Mouse (Mus musculus): Measurements from ENCODE around the gene Armc7. TPM values are rescaled to one million over a fixed set of nuclear protein-coding genes. Genes with fewer than 3 reads are reported as not detected.
"Not testable (repeated sequence)": the region's sequence is repeated elsewhere in the genome, so short reads cannot be mapped to it uniquely, and the experiment has no call there.

Armc7 gene
- polyA plus RNA-seq, 1 experiment from 2014 or later = 7.0 TPM

DNA sequence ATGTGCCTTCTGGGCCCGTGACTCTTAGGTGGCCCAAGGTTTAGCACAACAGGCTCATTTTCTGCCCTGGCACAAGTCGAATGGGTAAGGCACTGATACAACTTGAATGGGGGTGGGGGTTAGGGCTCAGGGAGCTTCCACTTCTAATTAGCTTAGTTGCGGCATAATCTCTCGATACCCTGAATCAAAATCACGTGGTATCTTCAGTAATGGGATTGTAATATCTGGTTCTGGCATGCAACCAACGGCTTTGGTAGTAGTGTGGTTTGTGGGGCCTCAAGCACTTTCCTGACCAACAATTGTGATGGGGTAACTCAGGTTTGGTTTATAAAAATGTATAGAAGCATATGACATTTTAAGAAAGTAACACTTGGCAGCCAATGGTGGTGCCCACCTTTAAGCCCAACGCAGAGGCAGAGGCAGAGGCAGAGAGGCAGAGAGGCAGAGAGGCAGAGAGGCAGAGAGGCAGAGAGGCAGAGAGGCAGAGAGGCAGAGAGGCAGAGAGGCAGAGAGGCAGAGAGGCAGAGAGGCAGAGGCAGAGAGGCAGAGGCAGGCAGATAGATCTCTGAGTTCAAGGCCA is 23.1 kb upstream of the Armc7 start:
- no peak overlapping the region for H3K4me3 ChIP-seq (ENCODE audit: low read depth, low read length)
- H3K36me3 ChIP-seq (ENCODE audit: control insufficient read depth, insufficient read depth) = no peaks in the 10 kb centered on the region
- no peaks in the 10 kb centered on the region for H3K9me3 ChIP-seq (ENCODE audit: control insufficient read depth)
- H3K4me1 ChIP-seq (replicated peaks; ENCODE audit: control insufficient read depth, insufficient read depth, low read length) = peaks cover 20% of the 10 kb centered on the region
- TF ChIP-seq CTCF (IDR thresholded peaks at IDR 0.05; ENCODE audit: low read depth) = no peak
- no peak overlapping the region for H3K4me2 ChIP-seq (replicated peaks; ENCODE audit: low read depth)
- WGBS = 83% methylated on average over 7 of the region's 7 CpGs
- H3K9ac ChIP-seq (ENCODE audit: low read depth, low read length) = no peak overlapping the region
- no peaks in the 10 kb centered on the region for H3K27me3 ChIP-seq (replicated peaks; ENCODE audit: control insufficient read depth, insufficient read depth, low read length)
- H3K27ac ChIP-seq (ENCODE audit: low read depth, low read length) = no peak overlapping the region
- ATAC-seq = no peak

DNA sequence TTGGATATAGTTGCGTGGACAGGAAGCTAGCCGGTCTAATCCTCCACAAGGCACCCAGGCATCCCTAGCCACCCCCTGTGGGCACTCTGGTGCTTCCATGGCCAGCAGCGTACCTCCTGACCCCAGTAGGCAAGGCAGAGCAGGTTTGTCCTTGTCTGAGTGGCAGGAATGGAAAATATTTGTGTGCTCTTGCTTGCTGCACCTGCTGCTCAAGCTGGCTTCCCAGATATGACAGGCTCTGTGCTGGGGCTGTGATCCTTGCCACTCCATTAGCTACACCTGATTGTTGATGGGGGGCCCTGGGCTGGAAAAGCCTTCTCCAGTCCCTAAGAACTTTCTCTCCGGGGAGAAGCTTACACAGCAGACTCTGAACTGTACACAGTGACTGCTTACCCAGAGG is 22.2 kb upstream of the Armc7 start:
- H3K4me1 ChIP-seq (replicated peaks; ENCODE audit: control insufficient read depth, insufficient read depth, low read length) = peaks cover 28% of the 10 kb centered on the region
- no peak overlapping the region for H3K9ac ChIP-seq (ENCODE audit: low read depth, low read length)
- H3K27ac ChIP-seq (ENCODE audit: low read depth, low read length) = no peak overlapping the region

DNA sequence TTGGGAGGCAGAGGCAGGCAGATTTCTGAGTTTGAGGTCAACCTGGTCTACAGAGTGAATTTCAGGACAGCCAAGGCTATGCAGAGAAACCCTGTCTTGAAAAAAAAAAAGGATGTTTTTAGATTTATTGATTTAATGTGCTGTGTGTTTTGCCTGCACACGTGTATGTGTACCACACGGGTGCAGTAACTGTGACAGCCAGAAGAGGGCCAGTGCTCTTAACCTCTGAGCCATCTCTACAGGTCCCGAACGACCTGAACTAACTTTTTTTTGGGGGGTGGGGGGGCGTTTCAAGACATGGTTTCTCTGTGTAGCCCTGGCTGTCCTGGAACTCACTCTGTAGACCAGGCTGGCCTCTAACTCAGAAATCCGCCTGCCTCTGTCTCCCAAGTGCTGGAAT is 20.6 kb upstream of the Armc7 start:
- not testable (repeated sequence) for H3K4me2 ChIP-seq (replicated peaks; ENCODE audit: low read depth); H3K9me3 ChIP-seq (ENCODE audit: control insufficient read depth); H3K4me3 ChIP-seq (ENCODE audit: low read depth, low read length); ATAC-seq; H3K9ac ChIP-seq (ENCODE audit: low read depth, low read length); H3K27me3 ChIP-seq (replicated peaks; ENCODE audit: control insufficient read depth, insufficient read depth, low read length); H3K27ac ChIP-seq (ENCODE audit: low read depth, low read length); H3K36me3 ChIP-seq (ENCODE audit: control insufficient read depth, insufficient read depth)
- peaks cover 23% of the 10 kb centered on the region for H3K4me1 ChIP-seq (replicated peaks; ENCODE audit: control insufficient read depth, insufficient read depth, low read length)
- 87% methylated on average over 6 of the region's 6 CpGs for WGBS
- 0 out of 2 replicates have a peak, but pooled peaks have one; percentile 15 for TF ChIP-seq CTCF (IDR thresholded peaks at IDR 0.05; ENCODE audit: low read depth)

More for the DNA sequence above, 22.2 kb upstream of the Armc7 start:
- Histone ChIP-seq H3K9me3 (ENCODE audit: control insufficient read depth) (no peaks in the 10 kb centered on the region), H3K4me3 (ENCODE audit: low read depth, low read length) (no peak overlapping the region), H3K27me3 (replicated peaks; ENCODE audit: control insufficient read depth, insufficient read depth, low read length) (no peaks in the 10 kb centered on the region), H3K36me3 (ENCODE audit: control insufficient read depth, insufficient read depth) (no peaks in the 10 kb centered on the region), H3K4me2 (replicated peaks; ENCODE audit: low read depth) (no peak overlapping the region)
- TF ChIP-seq CTCF (IDR thresholded peaks at IDR 0.05; ENCODE audit: low read depth) = no peak
- WGBS = 58% methylated on average over 4 of the region's 4 CpGs
- no peak for ATAC-seq

- H3K36me3 ChIP-seq (ENCODE audit: control insufficient read depth, insufficient read depth) = no peaks in the 10 kb centered on the region
- peaks cover 23% of the 10 kb centered on the region for H3K4me1 ChIP-seq (replicated peaks; ENCODE audit: control insufficient read depth, insufficient read depth, low read length)
- H3K4me2 ChIP-seq (replicated peaks; ENCODE audit: low read depth) = no peak overlapping the region
- 88% methylated on average over 15 of the region's 15 CpGs for WGBS
- TF ChIP-seq CTCF (IDR thresholded peaks at IDR 0.05; ENCODE audit: low read depth) = peak; percentile 57
- ATAC-seq = no peak
- no peaks in the 10 kb centered on the region for H3K9me3 ChIP-seq (ENCODE audit: control insufficient read depth)
- H3K27me3 ChIP-seq (replicated peaks; ENCODE audit: control insufficient read depth, insufficient read depth, low read length) = no peaks in the 10 kb centered on the region
- H3K27ac ChIP-seq (ENCODE audit: low read depth, low read length) = 0 out of 2 replicates have a peak overlapping the region, but pooled peaks have one; percentile 15
- no peak overlapping the region for H3K9ac ChIP-seq (ENCODE audit: low read depth, low read length)
- no peak overlapping the region for H3K4me3 ChIP-seq (ENCODE audit: low read depth, low read length)
Observed at GRCm38 (mm10) chr11:115455619-115456018, 19.8 kb upstream of the Armc7 start.

DNA sequence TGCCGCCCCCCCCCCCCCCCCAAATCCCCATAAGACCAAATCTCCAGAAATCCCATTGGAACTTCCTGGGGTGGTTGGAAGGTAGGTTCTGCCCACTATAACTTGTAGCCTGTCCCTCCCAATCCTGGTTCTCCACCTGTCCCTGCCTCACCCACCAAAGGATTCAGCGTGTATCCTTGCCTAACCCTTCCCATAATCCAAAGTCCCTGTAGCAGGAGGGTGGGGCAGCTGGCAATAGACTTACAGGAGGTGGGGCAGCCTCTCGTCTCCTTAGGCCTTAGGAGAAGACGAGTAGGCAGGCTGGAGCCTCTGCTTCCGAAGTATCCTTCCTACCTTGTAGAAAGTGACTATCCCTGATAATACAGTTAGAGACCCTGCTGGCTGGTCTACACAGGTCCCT is 19.3 kb upstream of the Armc7 start:
- Histone ChIP-seq H3K4me1 (replicated peaks; ENCODE audit: control insufficient read depth, insufficient read depth, low read length) (peaks cover 20% of the 10 kb centered on the region), H3K27me3 (replicated peaks; ENCODE audit: control insufficient read depth, insufficient read depth, low read length) (no peaks in the 10 kb centered on the region), H3K4me3 (ENCODE audit: low read depth, low read length) (no peak overlapping the region), H3K36me3 (ENCODE audit: control insufficient read depth, insufficient read depth) (no peaks in the 10 kb centered on the region), H3K27ac (ENCODE audit: low read depth, low read length) (peak overlapping the region; percentile 74), H3K4me2 (replicated peaks; ENCODE audit: low read depth) (no peak overlapping the region), H3K9ac (ENCODE audit: low read depth, low read length) (no peak overlapping the region), H3K9me3 (ENCODE audit: control insufficient read depth) (no peaks in the 10 kb centered on the region)
- no peak for TF ChIP-seq CTCF (IDR thresholded peaks at IDR 0.05; ENCODE audit: low read depth)
- 40% methylated on average over 4 of the region's 5 CpGs for WGBS
- peak; percentile 82 for ATAC-seq

GRCm38 (mm10) chr11:115457405-115457804 is 18.1 kb upstream of the Armc7 start:
- Histone ChIP-seq H3K4me3 (ENCODE audit: low read depth, low read length) (no peak overlapping the region), H3K27me3 (replicated peaks; ENCODE audit: control insufficient read depth, insufficient read depth, low read length) (no peaks in the 10 kb centered on the region), H3K4me2 (replicated peaks; ENCODE audit: low read depth) (no peak overlapping the region), H3K4me1 (replicated peaks; ENCODE audit: control insufficient read depth, insufficient read depth, low read length) (peaks cover 20% of the 10 kb centered on the region), H3K9me3 (ENCODE audit: control insufficient read depth) (no peaks in the 10 kb centered on the region), H3K9ac (ENCODE audit: low read depth, low read length) (no peak overlapping the region), H3K36me3 (ENCODE audit: control insufficient read depth, insufficient read depth) (no peaks in the 10 kb centered on the region), H3K27ac (ENCODE audit: low read depth, low read length) (peak overlapping the region; percentile 54; the same call in 1 of the 2 replicates)
- ATAC-seq = no peak
- TF ChIP-seq CTCF (IDR thresholded peaks at IDR 0.05; ENCODE audit: low read depth) = no peak
- WGBS = 31% methylated on average over 6 of the region's 6 CpGs

Data from intestine, postnatal 0 days (tissue).